Mouse (Mus musculus): ENCODE measurements at regions not wholly inside any gene's neighbourhood (a gene's known extent, or its start where the extent isn't known, plus 50 kb on each side); places are given as distances from the start of the nearest gene placed in this dataset.

GRCm38 (mm10) chrX:6261469-6261868, 59.1 kb downstream of the Bmp15 start:
- Histone ChIP-seq H3K4me2 (ENCODE audit: low read depth, low read length) (no peak overlapping the region), H3K27me3 (ENCODE audit: control insufficient read depth, insufficient read depth, low read length) (no peaks in the 10 kb centered on the region), H3K27ac (ENCODE audit: low read depth) (no peak overlapping the region), H3K9ac (replicated peaks; ENCODE audit: low read depth, low read length) (no peak overlapping the region), H3K4me1 (ENCODE audit: control insufficient read depth, insufficient read depth) (no peaks in the 10 kb centered on the region), H3K36me3 (replicated peaks; ENCODE audit: control insufficient read depth, insufficient read depth, low read length) (no peaks in the 10 kb centered on the region), H3K9me3 (replicated peaks; ENCODE audit: control insufficient read depth, low read length) (no peaks in the 10 kb centered on the region), H3K4me3 (ENCODE audit: low read depth, low read length) (no peak overlapping the region)
- TF ChIP-seq EP300 (IDR thresholded peaks at IDR 0.05; ENCODE audit: low read depth) (no peak), CTCF (IDR thresholded peaks at IDR 0.05; ENCODE audit: low read depth) (peak; percentile 84)
- WGBS = 71% methylated on average over 1 of the region's 1 CpGs
- ATAC-seq (ENCODE audit: insufficient read depth, low read depth) = peak; percentile 48; the same call in 1 of the 2 replicates
- peak; percentile 27 for DNase-seq (ENCODE audit: low spot score)

DNA sequence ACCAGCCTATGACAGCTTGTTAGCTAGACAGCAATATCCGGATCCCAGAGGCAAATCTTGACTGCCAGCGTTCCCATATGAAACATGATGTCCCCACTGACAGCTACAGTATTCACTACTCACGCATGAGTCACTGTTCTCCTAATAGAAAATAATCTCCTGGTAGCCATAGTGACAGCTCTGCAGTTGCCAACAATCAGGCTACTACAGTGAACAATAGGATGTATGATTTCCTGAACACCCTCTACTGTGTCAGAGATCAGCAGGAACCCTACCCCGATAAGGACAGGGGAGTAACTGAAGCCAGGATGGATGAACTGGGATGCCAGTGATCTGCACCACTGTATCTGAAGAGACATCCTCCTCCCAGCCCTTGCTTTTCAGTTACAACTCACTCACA, 62.0 kb downstream of the Bmp15 start:
- Histone ChIP-seq H3K27me3 (ENCODE audit: control insufficient read depth, insufficient read depth, low read length) (no peaks in the 10 kb centered on the region), H3K4me3 (ENCODE audit: low read depth, low read length) (no peak overlapping the region), H3K4me1 (ENCODE audit: control insufficient read depth, insufficient read depth) (no peaks in the 10 kb centered on the region), H3K9ac (replicated peaks; ENCODE audit: low read depth, low read length) (no peak overlapping the region), H3K9me3 (replicated peaks; ENCODE audit: control insufficient read depth, low read length) (no peaks in the 10 kb centered on the region), H3K36me3 (replicated peaks; ENCODE audit: control insufficient read depth, insufficient read depth, low read length) (no peaks in the 10 kb centered on the region), H3K4me2 (ENCODE audit: low read depth, low read length) (no peak overlapping the region), H3K27ac (ENCODE audit: low read depth) (peak overlapping the region; percentile 55)
- ATAC-seq (ENCODE audit: insufficient read depth, low read depth) (peak; percentile 96), DNase-seq (ENCODE audit: low spot score) (peak; percentile 85)
- TF ChIP-seq EP300 (IDR thresholded peaks at IDR 0.05; ENCODE audit: low read depth) (0 out of 2 replicates have a peak, but pooled peaks have one; percentile 41), CTCF (IDR thresholded peaks at IDR 0.05; ENCODE audit: low read depth) (no peak)
- 35% methylated on average over 4 of the region's 4 CpGs for WGBS

DNA sequence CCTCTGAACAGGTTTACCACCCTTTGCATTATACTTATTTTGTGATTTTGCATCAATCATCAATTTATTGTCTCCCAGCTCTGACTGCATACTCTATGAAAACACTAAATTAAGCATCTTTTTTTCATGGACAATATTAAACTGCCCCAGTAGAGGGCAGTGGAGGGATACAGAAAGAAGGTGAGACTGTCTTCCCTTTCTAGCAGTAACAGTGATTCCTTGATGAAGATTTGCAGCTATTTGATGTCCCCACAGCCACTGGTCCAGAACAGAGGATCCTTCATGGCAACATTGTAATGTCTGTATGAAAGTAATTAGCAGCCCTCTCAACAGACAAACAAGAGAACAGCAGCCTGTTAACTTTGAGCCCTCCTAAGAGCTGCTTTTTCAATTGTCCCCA, 66.5 kb downstream of the Bmp15 start:
- no peak for DNase-seq (ENCODE audit: low spot score)
- TF ChIP-seq EP300 (IDR thresholded peaks at IDR 0.05; ENCODE audit: low read depth) (no peak), CTCF (IDR thresholded peaks at IDR 0.05; ENCODE audit: low read depth) (peak; percentile 46)
- ATAC-seq (ENCODE audit: insufficient read depth, low read depth) = no peak

GRCm38 (mm10) chrX:6252873-6253272, 67.6 kb downstream of the Bmp15 start:
- no peaks in the 10 kb centered on the region for H3K9me3 ChIP-seq (replicated peaks; ENCODE audit: control insufficient read depth, low read length)
- no peaks in the 10 kb centered on the region for H3K36me3 ChIP-seq (replicated peaks; ENCODE audit: control insufficient read depth, insufficient read depth, low read length)
- H3K27ac ChIP-seq (ENCODE audit: low read depth) = no peak overlapping the region
- no peaks in the 10 kb centered on the region for H3K27me3 ChIP-seq (ENCODE audit: control insufficient read depth, insufficient read depth, low read length)
- no peak overlapping the region for H3K4me3 ChIP-seq (ENCODE audit: low read depth, low read length)
- no peaks in the 10 kb centered on the region for H3K4me1 ChIP-seq (ENCODE audit: control insufficient read depth, insufficient read depth)
- TF ChIP-seq EP300 (IDR thresholded peaks at IDR 0.05; ENCODE audit: low read depth) (no peak), CTCF (IDR thresholded peaks at IDR 0.05; ENCODE audit: low read depth) (no peak)
- 28% methylated on average over 2 of the region's 2 CpGs for WGBS
- H3K4me2 ChIP-seq (ENCODE audit: low read depth, low read length) = no peak overlapping the region
- no peak overlapping the region for H3K9ac ChIP-seq (replicated peaks; ENCODE audit: low read depth, low read length)
- ATAC-seq (ENCODE audit: insufficient read depth, low read depth) (no peak), DNase-seq (ENCODE audit: low spot score) (no peak)

More for the DNA sequence above, 66.5 kb downstream of the Bmp15 start:
- Histone ChIP-seq H3K27me3 (ENCODE audit: control insufficient read depth, insufficient read depth, low read length) (no peaks in the 10 kb centered on the region), H3K27ac (ENCODE audit: low read depth) (no peak overlapping the region), H3K36me3 (replicated peaks; ENCODE audit: control insufficient read depth, insufficient read depth, low read length) (no peaks in the 10 kb centered on the region), H3K9ac (replicated peaks; ENCODE audit: low read depth, low read length) (no peak overlapping the region), H3K9me3 (replicated peaks; ENCODE audit: control insufficient read depth, low read length) (no peaks in the 10 kb centered on the region), H3K4me2 (ENCODE audit: low read depth, low read length) (no peak overlapping the region), H3K4me1 (ENCODE audit: control insufficient read depth, insufficient read depth) (no peaks in the 10 kb centered on the region), H3K4me3 (ENCODE audit: low read depth, low read length) (no peak overlapping the region)
